Mouse (Mus musculus): ENCODE results near the gene Cpt1a.

Gene Cpt1a

DNA sequence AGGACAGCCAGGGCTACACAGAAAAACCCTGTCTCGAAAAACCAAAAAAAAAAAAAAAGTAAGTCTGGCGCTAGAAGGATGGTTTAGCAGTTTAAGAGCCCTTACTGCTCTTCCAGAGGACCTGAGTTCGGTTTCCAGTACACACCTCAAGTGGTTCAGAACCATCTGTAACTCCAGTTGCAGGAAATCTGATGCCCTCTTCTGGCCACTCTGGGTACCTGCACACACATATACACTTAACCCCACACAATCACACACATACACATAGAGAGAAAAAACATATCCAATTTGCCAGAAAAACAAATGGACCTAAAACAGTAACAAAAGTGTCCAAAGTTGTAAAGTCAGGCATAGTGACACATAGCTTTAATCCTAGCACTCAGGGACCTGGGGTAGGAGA is 43.0 kb downstream of the Cpt1a start:
- DNase-seq (ENCODE audit: low read depth, low spot score), result no peak

DNA sequence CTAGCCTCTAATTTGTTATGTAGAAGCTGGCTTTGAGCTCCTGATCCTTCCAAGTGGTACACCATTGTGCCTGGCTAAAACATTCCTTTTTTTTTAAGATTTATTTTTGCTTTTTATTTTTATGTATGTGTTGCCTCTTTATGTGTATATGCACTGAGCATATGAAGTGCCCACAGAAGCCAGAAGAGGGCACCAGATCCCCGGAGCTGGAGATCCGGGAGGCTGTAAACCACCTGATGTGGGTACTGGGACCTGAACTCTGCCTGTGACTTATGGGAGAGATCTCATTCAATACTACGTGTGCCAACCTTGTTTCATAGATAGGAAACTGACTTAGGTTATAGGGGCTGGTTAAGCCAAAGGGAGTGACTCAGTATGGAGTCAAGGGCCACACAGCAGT is 46.1 kb downstream of the Cpt1a start:
- DNase-seq (ENCODE audit: low read depth, low spot score), result no peak

DNA sequence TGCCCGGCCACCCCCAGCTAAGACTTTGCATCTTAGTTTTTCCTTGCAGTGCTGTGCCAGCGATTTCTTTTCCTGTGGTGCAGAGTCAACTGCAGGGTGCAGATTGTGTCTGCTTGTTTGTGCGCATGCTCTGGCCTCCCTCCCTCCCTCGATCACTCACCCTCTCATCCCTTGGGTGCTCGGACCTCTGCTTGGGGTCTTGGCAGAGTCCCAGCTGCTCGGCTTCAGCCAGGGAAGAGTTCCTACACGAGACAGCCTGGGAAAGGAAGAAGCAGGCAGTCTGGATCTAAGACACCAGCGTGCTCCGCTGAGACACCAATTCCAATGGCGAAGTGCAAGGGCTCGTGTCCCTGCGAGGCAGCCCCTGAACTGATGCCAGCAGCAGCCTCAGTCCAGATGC is 51.2 kb downstream of the Cpt1a start:
- DNase-seq (ENCODE audit: low read depth, low spot score), result peak; percentile 15

DNA sequence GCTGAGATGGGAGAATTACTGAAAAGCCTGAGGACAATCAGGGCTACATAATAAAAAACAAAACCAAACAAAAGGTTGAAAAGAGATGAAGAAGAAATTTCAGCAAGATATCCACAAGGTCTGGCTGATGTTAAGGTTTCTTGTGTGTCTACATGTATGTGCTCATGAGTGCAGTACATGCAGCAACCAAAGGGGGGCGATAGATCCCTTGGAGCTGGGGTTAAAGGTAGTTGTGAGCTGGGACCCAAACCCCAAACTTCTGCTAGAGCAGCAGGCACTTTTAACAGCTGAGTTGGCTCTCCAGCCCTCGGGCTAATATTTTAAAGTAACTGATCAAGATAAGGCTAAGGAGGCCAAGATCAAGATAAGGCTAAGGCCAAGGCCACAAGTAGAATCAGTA is 51.9 kb downstream of the Cpt1a start:
- no peak for DNase-seq (ENCODE audit: low read depth, low spot score)

DNA sequence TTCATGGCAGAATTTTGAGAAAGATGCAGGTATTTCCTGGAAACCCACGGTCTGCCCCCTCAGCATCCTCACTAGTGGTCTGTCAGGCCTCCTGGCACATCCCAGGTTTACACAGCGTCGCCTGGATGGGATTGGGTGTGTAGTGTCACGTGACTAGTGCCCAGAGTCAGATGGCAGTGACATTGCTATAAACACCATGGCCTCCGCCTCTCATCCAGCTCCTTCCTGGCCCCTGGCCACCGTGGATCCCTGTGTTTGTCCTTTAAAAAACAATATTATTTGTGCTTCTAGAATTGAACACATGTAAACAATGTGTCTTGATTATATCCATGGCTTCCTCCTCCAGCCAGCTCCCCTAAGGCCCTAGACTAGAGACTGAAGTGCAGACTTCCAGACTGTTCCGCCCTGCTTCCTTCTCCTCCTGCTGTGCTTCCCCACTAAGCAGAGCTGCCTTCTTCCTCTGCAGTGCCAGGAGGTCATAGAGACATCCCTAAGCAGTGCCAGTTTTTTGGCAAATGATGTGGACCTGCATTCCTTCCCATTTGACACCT is 53.9 kb downstream of the Cpt1a start:
- DNase-seq (ENCODE audit: low read depth, low spot score), result no peak

DNA sequence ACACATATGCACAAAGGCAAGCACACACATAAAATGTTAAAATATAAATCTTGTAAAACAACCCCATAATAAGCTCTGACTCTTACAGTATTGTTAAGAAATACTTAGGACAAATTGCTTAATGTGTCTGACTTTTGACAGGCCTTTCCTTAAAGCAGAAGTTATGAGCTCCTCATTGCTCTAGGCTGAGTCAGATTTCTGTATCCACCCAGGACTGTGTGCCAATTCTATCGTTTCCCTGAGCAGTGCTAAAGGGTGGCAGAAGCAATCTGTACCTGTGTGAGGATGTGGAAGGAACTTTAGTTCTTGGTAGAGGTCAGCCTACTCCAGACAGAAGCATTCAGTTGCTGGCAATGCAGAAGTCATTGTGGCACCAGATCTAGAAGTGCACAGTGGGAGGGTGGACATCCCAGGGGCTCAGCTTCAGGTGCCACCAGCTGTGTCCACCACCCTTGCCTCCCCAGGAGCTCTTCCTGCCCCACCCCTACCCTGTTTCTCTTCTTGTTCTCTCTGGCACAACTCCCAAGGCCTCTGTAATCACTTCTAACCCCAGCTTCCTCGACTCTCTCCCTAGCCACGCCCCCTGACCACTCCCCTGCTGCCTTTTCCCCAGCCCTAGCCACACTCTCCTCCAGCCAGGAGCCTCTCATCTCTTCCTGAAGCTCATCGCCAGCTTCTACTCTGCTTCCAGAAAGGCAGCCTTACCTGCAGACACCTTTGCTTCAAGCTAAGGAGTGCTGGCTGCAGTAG is 55.0 kb downstream of the Cpt1a start:
- DNase-seq (ENCODE audit: low read depth, low spot score), result no peak

DNA sequence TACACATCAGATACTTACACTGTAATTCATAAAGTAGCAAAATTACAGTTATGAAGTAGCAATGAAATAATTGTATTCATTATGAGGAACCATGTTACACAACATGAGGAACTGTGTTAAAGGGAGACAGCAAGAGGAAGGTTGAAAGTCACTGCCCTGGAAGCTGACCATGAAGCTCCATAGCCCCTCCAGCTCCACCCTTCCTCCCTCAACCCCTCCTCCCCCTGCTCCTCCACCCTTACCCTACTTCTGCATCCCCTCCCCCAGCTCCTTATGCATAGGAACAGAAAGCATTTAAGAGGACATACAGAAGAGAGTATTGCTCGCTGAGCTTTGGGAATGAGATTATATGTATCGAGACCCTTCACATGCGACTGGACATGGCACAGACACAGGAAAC is 56.5 kb downstream of the Cpt1a start:
- DNase-seq (ENCODE audit: low read depth, low spot score), result no peak

DNA sequence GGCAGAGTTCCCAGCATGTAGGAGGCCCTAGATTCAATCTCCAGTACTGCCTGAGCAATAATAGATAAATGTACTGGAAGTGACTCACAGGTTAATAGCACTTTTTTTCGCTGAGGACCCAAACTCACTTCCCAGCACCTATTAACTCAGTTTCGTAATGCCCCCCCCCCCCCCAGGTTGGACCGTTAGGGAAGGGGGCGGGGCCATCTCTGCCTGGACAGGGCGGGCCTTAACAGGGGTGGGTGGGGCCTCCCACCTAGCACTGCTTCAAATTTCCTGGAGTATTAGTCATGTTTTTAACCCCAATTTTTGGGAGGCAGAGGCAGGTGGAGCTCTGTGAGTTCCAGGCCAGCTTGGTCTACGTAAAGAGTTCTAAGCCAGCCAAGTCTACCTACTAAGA is 65.9 kb downstream of the Cpt1a start:
- DNase-seq (ENCODE audit: low read depth, low spot score), result no peak

DNA sequence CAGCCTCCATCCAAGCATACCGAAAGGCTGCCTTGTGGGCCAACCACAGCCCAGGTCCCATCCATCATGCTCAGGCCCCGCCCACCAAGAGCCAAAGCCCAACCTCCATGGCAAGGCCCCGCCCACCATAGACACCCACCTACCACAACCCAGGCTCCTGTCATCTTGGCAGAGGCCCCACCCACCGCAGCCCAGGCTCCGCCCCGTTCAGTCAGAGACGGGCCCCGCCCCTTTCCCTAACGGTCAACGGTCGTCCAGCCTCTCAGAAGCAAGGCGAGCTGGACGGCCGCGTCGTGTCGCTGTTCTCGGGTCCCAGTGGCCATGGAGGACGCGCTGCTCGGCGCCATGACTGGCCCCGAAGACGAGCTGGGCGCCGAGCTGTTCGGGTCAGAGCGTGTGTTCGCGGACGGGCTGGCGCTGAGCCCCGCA is 66.5 kb downstream of the Cpt1a start, which contains the start of gene Tesmin:
TSS of gene Tesmin (plus strand) at position 229 of the 429 bp plus-strand sequence.
- peak; percentile 70 for DNase-seq (ENCODE audit: low read depth, low spot score)

DNA sequence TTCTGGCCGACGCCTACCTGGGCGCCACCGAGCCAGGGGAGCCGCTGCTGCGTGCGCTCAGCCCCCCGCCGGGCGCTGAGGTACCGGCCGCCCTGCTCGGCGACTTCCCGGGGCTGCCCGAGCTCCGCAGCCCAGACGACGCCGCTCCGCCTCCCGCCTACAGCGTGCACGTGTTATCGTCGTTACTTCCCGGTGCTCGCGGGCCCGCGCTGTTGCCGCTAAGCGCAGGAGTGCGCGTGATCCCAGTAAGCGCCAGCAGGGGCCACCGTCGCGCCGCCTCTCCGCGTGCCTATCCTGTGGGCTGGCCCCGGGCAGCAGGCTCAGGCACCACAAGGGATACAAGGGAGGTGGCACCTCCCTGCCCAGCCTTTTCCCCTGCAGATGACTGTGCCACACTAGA is 67.0 kb downstream of the Cpt1a start:
- peak; percentile 84 for DNase-seq (ENCODE audit: low read depth, low spot score)

DNA sequence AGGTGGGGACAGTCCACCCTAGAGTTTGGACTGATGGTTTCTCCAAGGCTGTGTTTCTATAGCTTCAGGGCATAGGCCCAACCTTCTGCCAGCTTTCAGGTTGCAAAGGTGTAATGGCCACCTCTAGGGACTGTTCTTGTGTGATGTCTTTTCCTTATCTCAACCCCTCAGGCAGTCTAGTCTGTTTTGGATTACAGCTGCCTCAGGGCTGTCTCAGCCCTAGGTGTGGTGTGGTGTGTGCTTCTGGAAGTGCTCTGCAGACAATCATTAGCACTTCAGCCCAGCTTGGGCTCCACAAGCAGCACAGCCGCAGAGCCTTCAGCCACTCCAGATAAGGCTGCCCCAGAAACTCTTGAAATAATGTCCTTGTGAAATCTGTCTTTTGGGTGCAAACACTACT is 70.2 kb downstream of the Cpt1a start:
- DNase-seq (ENCODE audit: low read depth, low spot score), result no peak

DNA sequence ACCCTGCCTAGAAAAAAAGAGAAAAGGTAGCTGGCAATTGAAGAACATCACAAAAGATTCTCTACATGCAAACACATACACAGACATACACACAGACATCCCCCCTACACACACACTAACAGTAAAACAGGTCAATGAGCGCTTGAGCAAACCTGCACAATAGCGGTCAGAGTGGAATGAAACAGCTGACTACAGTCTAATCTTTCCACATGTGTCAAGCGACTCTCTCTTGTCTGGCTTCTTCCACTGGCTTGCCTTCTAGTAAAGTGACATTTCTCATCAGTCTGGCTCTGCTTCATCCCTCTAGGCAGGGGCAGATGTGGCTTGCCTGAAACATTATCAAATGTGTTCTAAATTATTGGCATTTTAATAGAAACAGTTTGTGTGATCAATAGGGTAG is 72.1 kb downstream of the Cpt1a start:
- no peak for DNase-seq (ENCODE audit: low read depth, low spot score)

DNA sequence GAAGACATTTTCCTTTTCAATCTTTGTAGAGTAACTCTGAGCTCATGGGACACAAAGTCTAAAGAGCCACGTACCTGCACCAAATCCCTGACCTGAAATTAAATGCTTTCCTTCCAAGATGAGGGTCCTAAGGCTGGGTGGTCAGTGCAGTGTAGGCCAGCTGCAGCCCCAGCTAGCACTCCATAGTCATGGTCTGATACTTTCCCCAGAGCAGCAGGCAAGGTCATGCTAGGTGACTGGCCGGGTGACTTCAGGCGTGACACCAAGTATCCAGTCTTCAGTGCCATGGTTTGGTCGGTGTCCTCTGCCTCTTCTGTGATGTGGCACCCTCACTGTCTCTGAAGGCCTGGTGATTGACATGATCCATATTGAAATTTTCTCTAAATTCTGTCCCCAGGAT is 77.9 kb downstream of the Cpt1a start:
- no peak for DNase-seq (ENCODE audit: low read depth, low spot score)

DNA sequence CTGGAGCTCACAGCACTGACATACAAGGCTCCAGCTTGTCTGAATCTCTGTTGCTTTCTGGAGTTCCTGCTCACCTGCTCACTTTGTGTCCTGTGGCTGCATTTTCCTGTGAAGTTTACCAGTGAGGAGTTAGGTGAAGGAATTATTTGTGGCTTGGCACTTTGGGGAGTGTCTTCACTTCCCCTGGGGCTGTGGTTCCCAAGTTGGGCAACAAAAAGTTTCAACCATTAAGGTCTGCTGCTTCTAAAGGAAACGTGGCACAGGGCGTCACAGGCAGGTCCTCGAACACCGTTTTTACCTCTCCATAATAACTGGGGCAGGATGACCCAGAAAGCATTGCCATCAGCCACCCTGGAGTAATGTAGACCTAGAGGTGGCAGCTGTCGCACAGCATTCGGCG is 79.4 kb downstream of the Cpt1a start:
- no peak for DNase-seq (ENCODE audit: low read depth, low spot score)

DNA sequence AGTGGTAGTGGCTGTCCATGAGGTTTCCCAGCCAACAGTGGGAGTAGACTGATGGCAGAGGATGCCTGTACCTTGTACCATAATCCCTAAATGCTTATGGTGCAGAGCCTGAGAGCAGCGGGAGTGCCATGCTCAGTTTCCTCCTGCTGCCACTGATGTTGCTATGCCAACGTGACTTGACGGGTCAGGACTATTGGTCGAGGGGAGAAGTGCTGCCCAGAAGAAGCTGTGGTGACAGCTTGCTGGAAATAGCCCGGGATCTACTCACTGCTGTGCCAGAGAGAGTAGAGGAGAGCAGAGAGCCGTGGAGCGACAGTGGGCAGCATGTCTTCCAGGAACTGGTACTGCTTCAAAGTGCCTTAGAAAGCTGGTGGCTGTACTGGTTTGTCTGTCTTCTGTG is 79.8 kb downstream of the Cpt1a start:
- peak; percentile 36 for DNase-seq (ENCODE audit: low read depth, low spot score)

DNA sequence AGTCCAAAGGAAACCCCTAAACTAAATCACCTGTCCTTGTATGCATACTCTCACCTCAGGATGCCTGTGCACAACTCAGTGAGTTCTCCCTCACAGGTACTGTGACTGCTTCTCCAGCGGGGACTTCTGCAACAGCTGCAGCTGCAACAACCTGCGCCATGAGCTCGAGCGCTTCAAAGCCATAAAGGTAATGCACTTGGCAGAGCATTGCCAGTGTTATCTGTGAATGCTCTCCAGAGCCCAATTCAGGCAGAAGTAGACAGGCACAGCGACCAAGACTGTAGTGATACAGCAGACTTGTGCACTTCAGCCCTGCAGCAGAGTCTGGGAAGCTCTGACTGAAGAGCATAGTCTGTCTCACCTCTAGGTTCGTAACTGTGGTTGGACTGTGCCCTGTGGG is 80.3 kb downstream of the Cpt1a start:
- no peak for DNase-seq (ENCODE audit: low read depth, low spot score)

DNA sequence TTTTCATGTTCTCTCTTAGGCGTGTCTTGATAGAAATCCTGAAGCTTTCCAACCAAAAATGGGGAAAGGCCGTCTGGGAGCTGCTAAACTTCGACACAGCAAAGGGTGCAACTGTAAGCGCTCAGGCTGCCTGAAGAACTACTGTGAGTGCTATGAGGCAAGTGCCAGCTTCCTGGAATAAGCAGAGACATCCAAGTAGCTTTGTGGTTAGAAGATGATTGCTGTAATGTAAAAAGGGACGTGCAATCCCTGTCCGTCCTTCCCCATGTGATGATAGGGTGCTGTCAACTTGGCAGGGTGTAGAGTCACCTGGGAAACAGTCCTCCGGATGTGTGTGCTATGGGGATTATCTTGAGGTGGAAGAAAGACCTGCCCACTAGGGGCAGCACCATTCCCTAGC is 81.9 kb downstream of the Cpt1a start:
- DNase-seq (ENCODE audit: low read depth, low spot score), result no peak

DNA sequence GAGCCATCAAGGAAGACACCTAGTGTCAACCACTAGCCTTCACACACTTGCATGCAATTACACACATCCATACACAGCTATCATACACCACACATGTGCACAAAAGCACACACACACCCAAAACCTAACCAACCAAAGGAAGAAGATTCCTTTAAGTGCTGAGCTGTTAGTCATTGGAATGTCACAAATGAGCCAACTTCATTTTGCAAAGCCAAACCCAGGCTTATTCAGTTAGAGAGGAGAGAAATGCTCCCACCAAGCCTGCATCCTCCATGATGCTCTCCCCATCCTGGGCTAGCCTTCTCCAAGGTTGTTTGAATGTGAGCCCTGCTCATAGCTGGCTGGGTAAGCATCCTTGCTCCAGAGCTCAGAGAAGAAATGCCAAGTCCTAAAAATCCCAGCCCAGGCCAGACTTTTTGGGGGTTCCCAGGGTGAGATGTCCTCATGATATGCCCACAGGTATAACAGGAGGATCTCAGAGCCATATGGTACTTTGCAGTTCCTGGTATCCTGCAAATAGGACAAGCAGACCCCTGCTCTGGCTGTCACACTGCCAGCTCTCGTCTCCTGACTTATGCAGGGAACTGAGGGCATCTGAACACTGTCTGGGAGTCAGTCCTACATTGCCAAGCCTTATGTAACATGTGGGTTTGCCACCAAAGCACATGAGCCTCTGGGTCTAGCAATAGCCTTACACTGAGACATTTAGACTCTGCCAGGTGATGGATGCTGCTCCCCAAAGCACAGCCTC is 83.6 kb downstream of the Cpt1a start:
- DNase-seq (ENCODE audit: low read depth, low spot score), result peak; percentile 30

DNA sequence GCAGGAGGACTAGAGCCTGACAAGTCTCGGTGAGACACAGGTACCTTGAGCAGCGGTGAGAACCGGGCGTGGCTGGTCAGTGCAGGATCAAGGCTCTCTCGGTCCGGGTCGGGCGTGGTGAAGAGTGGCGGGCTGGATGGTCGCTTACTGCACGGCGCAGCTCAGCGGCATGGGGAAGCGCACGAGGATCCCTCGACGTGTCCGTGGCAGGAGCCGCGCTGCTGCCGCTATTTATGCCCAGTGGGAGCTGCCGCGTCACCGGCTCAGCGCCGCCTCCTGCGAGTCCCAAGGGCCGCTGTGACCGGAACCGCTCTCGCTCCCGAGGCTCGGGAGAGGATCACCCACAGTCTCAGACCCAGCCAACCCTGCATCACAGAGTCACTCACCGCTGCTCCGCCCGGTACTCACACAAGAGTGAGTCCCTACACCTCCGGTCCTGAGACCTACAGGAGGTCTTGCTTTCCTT is 92.2 kb downstream of the Cpt1a start, which contains the start of gene Gal:
TSS of gene Gal (minus strand) at position 277 of the 466 bp plus-strand sequence.
- DNase-seq (ENCODE audit: low read depth, low spot score), result no peak

DNA sequence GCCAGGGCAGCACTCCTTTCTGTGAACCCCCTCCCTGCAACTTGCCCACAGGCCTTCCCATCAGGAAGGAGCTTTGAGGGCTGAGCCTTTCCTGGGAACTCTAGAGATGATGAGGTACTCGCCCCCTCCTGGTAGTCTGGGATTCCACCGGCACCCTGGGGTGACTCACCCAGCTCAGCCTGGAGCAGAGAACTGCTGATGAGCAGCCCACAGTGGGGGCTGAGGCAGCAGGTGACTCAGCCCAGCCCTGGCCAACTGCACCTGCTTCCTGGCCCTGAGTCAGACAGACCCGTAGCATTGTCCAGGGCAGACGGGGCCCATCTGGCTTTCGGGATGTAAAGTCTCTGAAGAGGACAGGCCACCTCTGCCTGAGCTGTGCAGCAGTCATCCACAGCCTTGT is 97.1 kb downstream of the Cpt1a start:
- DNase-seq (ENCODE audit: low read depth, low spot score), result peak; percentile 88

DNA sequence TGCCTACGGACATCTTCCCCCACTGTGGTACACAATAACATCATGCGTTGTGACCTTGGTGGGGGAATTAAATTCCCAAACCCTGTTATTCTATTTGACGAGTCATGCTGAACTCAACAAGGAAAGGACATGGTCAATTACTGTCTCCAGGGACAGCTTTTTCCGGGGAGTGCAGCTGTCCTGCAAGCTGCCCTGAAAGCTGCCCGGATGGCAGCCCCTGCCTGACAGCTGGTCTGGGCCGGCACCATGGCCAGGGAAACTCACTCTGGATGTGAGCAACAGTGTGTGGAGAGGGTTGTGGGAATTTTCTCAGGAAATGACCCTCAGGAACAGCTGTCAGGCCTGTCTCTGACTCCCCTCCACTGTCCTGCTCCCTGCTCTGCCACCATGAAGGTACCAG is 100.4 kb downstream of the Cpt1a start:
- DNase-seq (ENCODE audit: low read depth, low spot score), result no peak

DNA sequence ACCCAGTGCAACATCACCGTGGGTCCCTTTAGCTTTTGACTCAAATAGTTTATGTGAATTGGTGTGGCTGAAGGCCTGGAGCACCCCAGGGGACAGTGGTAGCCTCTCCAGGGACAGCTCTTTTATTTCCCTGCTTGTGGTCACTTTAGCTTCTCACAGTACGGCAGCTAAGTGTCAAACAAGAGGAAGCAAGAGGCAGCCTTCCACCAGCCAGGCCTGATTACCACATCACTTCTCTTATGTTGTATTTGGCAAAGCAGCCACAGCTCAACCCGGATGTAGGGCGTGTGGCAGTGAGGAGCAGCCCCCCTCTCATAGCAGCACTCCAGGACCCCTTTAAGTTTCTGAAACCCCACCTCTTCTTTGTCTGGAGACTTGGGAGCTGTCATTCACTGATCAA is 100.8 kb downstream of the Cpt1a start:
- no peak for DNase-seq (ENCODE audit: low read depth, low spot score)

DNA sequence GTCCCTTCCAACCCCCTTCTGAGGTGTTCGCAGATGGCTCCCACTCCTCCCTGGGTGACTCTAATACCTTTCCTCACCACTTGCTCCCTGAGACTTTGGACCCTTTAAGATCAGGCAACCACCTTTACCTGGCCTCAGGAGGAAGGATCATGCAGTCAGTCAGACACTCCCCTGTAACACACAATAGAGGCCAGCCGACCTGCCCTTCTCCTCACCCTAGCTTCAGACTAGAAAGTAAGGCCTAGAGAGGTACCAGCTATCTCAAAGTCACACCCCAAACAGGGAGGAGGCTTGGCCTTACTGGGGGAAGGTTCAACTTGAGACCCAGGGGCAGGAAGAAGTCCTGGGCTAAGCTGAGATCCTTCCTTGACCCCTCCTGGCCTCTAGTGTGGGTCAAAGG is 102.1 kb downstream of the Cpt1a start:
- DNase-seq (ENCODE audit: low read depth, low spot score), result no peak

Measured in brain, adult 2 months (tissue).